Mouse (Mus musculus) liver, adult 2 months (tissue): ENCODE measurements around the gene Ndufa13. TPM values are rescaled to one million over a fixed set of nuclear protein-coding genes. Genes with fewer than 3 reads are reported as not detected.

Experiments used
- DNase-seq: peaks from one replicate; pipeline ENCODE4 v3.0.0-alpha.2; 2011; ENCODE audit warnings: low read depth, low spot score; ENCODE audit errors: extremely low read depth
- H3K27ac ChIP-seq: fragments of 200-500 bp; replicated peaks from 2 replicates; pipeline ENCODE4 v1.5.1; 2012; ENCODE audit warnings: low read depth, mild to moderate bottlenecking, control low read depth, inconsistent platforms, low read length; ENCODE audit not compliant: insufficient read depth
- H3K27me3 ChIP-seq: fragments of 200-500 bp; 2 replicates; pipeline ENCODE4 v1.6.1; 2012; ENCODE audit warnings: mild to moderate bottlenecking, moderate library complexity, low read length, inconsistent platforms; ENCODE audit not compliant: control insufficient read depth, insufficient read depth
- H3K36me3 ChIP-seq: fragments of 200-500 bp; 2 replicates; pipeline ENCODE4 v1.6.1; 2012; ENCODE audit warnings: low read length, inconsistent platforms; ENCODE audit not compliant: control insufficient read depth, insufficient read depth
- H3K4me1 ChIP-seq: fragments of 200-500 bp; 2 replicates; pipeline ENCODE4 v1.6.1; 2011; ENCODE audit warnings: low read length; ENCODE audit not compliant: control insufficient read depth, insufficient read depth
- H3K4me3 ChIP-seq: fragments of 200-500 bp; 2 replicates; pipeline ENCODE4 v1.5.1; 2011; ENCODE audit warnings: low read depth, mild to moderate bottlenecking, control low read depth, low read length, moderate library complexity; ENCODE audit not compliant: insufficient read depth
- H3K79me2 ChIP-seq: fragments of 200-500 bp; 2 replicates; pipeline ENCODE4 v1.6.1; 2012; ENCODE audit warnings: inconsistent platforms, mild to moderate bottlenecking, low read length, moderate library complexity; ENCODE audit not compliant: control insufficient read depth, insufficient read depth
- H3K9ac ChIP-seq: fragments of 200-500 bp; 2 replicates; pipeline ENCODE4 v1.6.1; 2012; ENCODE audit warnings: low read depth, mild to moderate bottlenecking, control low read depth, inconsistent platforms, low read length
- CTCF ChIP-seq: fragments of 200-500 bp; IDR thresholded peaks from 2 replicates; pipeline ENCODE4 v1.5.1; 2011; ENCODE audit warnings: low read depth, low read length, control low read depth
- POLR2A ChIP-seq: fragments of 200-500 bp; IDR thresholded peaks from 2 replicates; pipeline ENCODE4 v1.6.1; 2011; ENCODE audit warnings: low read length, control low read depth; ENCODE audit not compliant: insufficient read depth; ENCODE audit errors: extremely low read depth
- WGBS: fragments of 180-500 bp; shearing (Covaris S2); methylation state at CpG from one replicate; pipeline ENCODE4 v1.1.7; 2018; 5-methylcytosine and 5-hydroxymethylcytosine counted together
- polyA plus RNA-seq: library from polyadenylated mRNA; depleted of rRNA; stranded (reverse); fragments of >200 nt; gene quantifications from 2 replicates; pipeline ENCODE4 v1.2.3, GENCODE M21; 2012
- total RNA-seq: library from RNA; depleted of rRNA; stranded (reverse); fragments of >200 nt; gene quantifications from 2 replicates; pipeline ENCODE4 v1.2.3, GENCODE M21; 2014

Ndufa13 gene
- total and polyA plus RNA-seq, 2 experiments: 141 to 221 TPM

DNA sequence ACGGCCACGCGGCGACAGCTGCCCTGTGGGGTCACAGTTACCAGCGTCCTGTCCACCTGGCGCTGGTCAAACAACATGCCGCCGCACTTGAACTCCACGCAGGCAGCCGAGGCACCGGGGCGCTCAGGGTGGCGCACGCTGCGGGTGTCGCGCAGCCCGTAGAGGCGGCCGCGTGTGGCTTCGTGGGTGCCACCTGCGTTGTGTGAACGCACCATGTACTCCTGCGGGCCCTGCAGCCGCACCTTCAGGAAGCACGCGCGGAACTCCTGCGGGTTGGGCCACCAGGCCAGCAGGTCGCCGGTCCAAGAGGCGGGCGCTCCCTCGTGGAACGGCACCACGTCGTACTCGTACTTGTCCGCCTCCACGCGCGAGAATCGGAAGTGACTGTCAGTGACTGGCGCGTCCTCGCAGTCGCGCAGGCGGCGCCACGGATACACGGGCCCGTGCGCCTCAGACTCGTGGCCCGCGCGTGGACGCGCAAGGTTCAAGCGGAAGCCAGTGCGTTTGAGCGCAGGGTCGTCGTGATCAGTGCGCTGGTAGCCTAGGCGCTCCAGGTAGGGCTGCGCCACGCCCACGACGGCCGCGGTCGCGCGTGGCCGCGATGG, 21.0 kb downstream of the Ndufa13 start:
- Histone ChIP-seq H3K27me3 (peaks cover 44% of the 10 kb centered on the region), H3K36me3 (no peaks in the 10 kb centered on the region), H3K9ac (no peak overlapping the region), H3K27ac (no peak overlapping the region), H3K4me1 (no peaks in the 10 kb centered on the region), H3K79me2 (no peaks in the 10 kb centered on the region), H3K4me3 (no peak overlapping the region)
- WGBS: 22% methylated on average over 79 of the region's 79 CpGs
- TF ChIP-seq CTCF: no peak
- TF ChIP-seq POLR2A: no peak
- no peak for DNase-seq

DNA sequence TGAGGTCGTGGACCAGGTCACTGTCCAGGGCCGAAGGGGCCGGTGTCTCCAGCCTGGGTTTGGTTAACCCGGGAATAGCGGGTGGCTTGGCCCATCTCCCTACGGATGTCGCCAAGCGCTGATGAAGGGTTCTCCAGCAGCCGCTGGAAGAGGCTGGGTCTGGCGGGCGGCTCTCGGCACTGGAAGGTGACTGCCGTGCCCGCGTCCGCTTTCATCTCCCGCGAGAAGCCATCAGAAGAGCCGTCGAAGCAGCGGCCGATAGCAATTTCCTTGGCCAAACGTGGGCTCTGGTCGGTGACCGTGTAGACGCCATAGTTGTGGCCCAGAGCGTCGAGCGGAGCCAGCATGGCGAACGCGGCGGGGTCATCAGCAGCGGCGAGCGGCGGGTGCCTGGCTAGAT, 21.5 kb downstream of the Ndufa13 start:
- no peak overlapping the region for H3K9ac ChIP-seq
- WGBS: 16% methylated on average over 37 of the region's 37 CpGs
- no peaks in the 10 kb centered on the region for H3K79me2 ChIP-seq
- no peak overlapping the region for H3K27ac ChIP-seq
- H3K4me3 ChIP-seq: no peak overlapping the region
- no peaks in the 10 kb centered on the region for H3K36me3 ChIP-seq
- H3K4me1 ChIP-seq: no peaks in the 10 kb centered on the region
- TF ChIP-seq POLR2A (no peak), CTCF (no peak)
- H3K27me3 ChIP-seq: peaks cover 39% of the 10 kb centered on the region
- DNase-seq: no peak

DNA sequence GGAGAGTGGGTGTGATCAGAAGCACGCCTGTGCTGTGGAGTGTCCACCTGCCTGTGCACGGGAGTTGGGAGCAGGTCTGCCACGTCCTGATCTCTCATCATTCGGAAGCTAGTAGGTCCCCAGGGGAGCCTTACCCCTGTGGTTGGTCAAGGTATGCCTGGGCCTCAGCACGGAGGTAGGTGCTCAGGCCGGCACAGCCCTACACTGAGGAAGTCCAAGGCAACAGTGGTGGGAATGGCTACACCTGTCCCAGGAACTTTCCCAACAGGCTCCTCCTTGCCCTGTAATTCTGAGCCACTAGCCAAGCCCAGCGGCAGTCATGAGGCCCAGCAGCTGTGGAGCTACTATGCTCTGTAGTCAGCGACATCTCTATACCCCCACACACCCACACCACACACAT, 22.7 kb downstream of the Ndufa13 start:
- peaks cover 33% of the 10 kb centered on the region for H3K27me3 ChIP-seq
- H3K79me2 ChIP-seq: no peaks in the 10 kb centered on the region
- 68% methylated on average over 8 of the region's 8 CpGs for WGBS
- H3K27ac ChIP-seq: no peak overlapping the region
- H3K9ac ChIP-seq: no peak overlapping the region
- no peak for DNase-seq
- H3K4me3 ChIP-seq: no peak overlapping the region
- no peaks in the 10 kb centered on the region for H3K4me1 ChIP-seq
- TF ChIP-seq POLR2A (no peak), CTCF (no peak)
- H3K36me3 ChIP-seq: no peaks in the 10 kb centered on the region

DNA sequence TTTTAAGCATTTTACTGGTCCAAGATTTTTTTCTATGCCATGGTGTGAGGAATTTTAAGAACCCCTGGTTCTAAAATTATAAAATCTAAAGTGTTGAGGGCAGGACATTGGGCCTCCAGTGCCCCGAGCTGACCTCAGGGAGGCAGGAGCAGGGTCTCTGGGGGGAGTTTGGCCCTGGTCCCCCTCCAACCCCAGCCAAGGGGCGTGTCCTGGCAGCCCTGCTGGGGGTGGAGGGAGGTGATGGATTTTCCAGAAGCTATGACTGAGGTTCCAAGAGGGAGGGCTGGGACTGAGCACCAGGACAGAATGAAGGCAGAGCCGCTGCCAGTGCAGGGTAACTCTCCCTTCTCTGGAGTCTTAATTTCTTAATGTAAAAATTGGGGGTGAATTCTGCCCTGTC, 24.4 kb downstream of the Ndufa13 start:
- H3K79me2 ChIP-seq: no peaks in the 10 kb centered on the region
- H3K36me3 ChIP-seq: no peaks in the 10 kb centered on the region
- TF ChIP-seq POLR2A: no peak
- no peak for TF ChIP-seq CTCF
- H3K4me3 ChIP-seq: no peak overlapping the region
- DNase-seq: no peak
- no peak overlapping the region for H3K9ac ChIP-seq
- H3K4me1 ChIP-seq: no peaks in the 10 kb centered on the region
- 78% methylated on average over 3 of the region's 3 CpGs for WGBS
- peaks cover 27% of the 10 kb centered on the region for H3K27me3 ChIP-seq
- H3K27ac ChIP-seq: no peak overlapping the region

DNA sequence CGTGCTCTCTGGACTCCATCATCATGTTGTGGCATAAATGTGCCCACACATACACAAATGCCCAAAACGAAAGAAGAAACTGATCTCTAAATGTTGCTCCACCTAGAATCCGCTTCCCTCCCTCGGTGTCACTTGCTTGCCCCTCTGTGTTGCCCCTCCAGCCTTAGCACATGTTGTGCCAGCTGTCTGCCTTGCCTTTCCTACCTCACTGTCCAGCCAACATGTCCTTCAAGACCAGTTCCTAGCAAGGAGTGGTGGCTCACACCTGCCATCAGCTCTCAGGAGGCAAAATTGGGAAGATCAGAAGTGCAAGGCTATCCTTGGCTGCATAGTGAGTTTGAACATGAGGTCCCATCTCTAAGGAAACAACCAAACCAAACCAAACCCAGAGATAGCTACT, 25.0 kb downstream of the Ndufa13 start:
- Histone ChIP-seq H3K9ac (no peak overlapping the region), H3K4me1 (no peaks in the 10 kb centered on the region), H3K79me2 (no peaks in the 10 kb centered on the region), H3K27me3 (peaks cover 21% of the 10 kb centered on the region), H3K4me3 (no peak overlapping the region), H3K36me3 (no peaks in the 10 kb centered on the region), H3K27ac (no peak overlapping the region)
- TF ChIP-seq CTCF (no peak), POLR2A (no peak)
- no peak for DNase-seq
- WGBS: 86% methylated on average over 4 of the region's 4 CpGs

DNA sequence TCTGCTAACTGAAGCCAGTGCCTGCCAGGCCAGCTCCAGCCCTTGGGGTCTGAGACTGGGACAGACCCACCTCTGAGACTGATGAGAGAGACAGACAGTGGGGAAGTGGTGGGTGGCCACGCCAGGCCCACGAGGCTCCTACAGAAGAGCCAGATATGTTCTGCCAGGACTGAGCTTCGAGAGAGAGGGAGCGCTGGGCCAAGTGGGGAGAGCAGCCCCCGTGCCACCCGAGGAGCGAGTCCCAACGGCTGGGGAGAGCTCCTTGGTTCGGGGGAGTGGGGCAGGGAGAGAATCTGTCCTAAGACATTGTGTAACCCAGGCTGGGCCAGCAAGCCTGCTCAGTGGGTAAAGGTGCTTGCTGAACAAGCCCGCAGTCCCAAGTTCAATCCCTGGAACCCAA, 25.4 kb downstream of the Ndufa13 start:
- TF ChIP-seq CTCF (no peak), POLR2A (no peak)
- Histone ChIP-seq H3K4me3 (no peak overlapping the region), H3K27ac (no peak overlapping the region), H3K4me1 (no peaks in the 10 kb centered on the region), H3K9ac (no peak overlapping the region), H3K79me2 (no peaks in the 10 kb centered on the region), H3K36me3 (no peaks in the 10 kb centered on the region), H3K27me3 (peaks cover 16% of the 10 kb centered on the region)
- 85% methylated on average over 10 of the region's 10 CpGs for WGBS
- no peak for DNase-seq
